9 mouse cellular contexts compared by ENCODE assay signal in genomic region chr13:39923113-39923512, GRCm38 (mm10).
DNase-seq lines count a peak whose midpoint lies in the region; ATAC-seq lines count a peak whose summit lies in the region.
"Had no signal": no experiment of that assay in that cellular context is flagged by ENCODE, and none has a peak within 500 bp of the region (broad histone marks: within the 10 kb centered on the region; RNA-seq: fewer than 3 reads in every experiment).

No protein-coding gene starts in this region.

- H3K4me1 ChIP-seq in forebrain, embryonic 16.5 days (replicated peaks; ENCODE audit: control insufficient read depth, insufficient read depth, low read length) = no peaks in the 10 kb centered on the region
- no peaks in the 10 kb centered on the region for H3K4me1 ChIP-seq in forebrain, embryonic 12.5 days
- H3K4me1 ChIP-seq in neural tube, embryonic 14.5 days (ENCODE audit: control insufficient read depth, insufficient read depth, low read length) = no peaks in the 10 kb centered on the region
- no peaks in the 10 kb centered on the region for H3K4me1 ChIP-seq in intestine, embryonic 16.5 days (ENCODE audit: control insufficient read depth, insufficient read depth, low read length)

- H3K9me3 ChIP-seq in forebrain, embryonic 16.5 days (ENCODE audit: control insufficient read depth, low read length) = no peaks in the 10 kb centered on the region
- H3K9me3 ChIP-seq in forebrain, embryonic 12.5 days = no peaks in the 10 kb centered on the region
- no peaks in the 10 kb centered on the region for H3K9me3 ChIP-seq in neural tube, embryonic 14.5 days (ENCODE audit: control insufficient read depth, low read length)
- no peaks in the 10 kb centered on the region for H3K9me3 ChIP-seq in intestine, embryonic 16.5 days (ENCODE audit: control insufficient read depth, low read length)

- no peak overlapping the region for H3K27ac ChIP-seq in forebrain, embryonic 16.5 days (ENCODE audit: low read length)
- H3K27ac ChIP-seq in forebrain, embryonic 12.5 days = no peak overlapping the region
- H3K27ac ChIP-seq in neural tube, embryonic 14.5 days (ENCODE audit: low read depth, low read length) = no peak overlapping the region
- no peak overlapping the region for H3K27ac ChIP-seq in intestine, embryonic 16.5 days (ENCODE audit: low read length)

- DNase-seq in neural tube, embryonic 10.5 days (ENCODE audit: extremely low spot score, low spot score) = no peak
- peak; percentile 25 to 37 for DNase-seq in right cerebral cortex, postnatal 10 days (ENCODE audit: low spot score in 2 of 2)
- DNase-seq in T-cell, adult 2 months (ENCODE audit: low spot score) = no peak
- no peak for DNase-seq in yolk sac, embryonic 10.5 days (ENCODE audit: low spot score)
- DNase-seq: embryo, embryonic 11 days had no signal

- WGBS in forebrain, embryonic 16.5 days = 51% methylated on average over 9 of the region's 9 CpGs
- WGBS in forebrain, embryonic 12.5 days = 79% methylated on average over 9 of the region's 9 CpGs
- 71% methylated on average over 9 of the region's 9 CpGs for WGBS in neural tube, embryonic 14.5 days
- 51% methylated on average over 9 of the region's 9 CpGs for WGBS in intestine, embryonic 16.5 days

- H3K4me3 ChIP-seq in forebrain, embryonic 16.5 days (replicated peaks; ENCODE audit: low read length) = no peak overlapping the region
- H3K4me3 ChIP-seq in forebrain, embryonic 12.5 days (replicated peaks) = no peak overlapping the region
- H3K4me3 ChIP-seq in neural tube, embryonic 14.5 days (ENCODE audit: low read depth, low read length) = no peak overlapping the region
- H3K4me3 ChIP-seq in intestine, embryonic 16.5 days (ENCODE audit: low read length) = no peak overlapping the region

- no peak overlapping the region for H3K9ac ChIP-seq in forebrain, embryonic 16.5 days (replicated peaks; ENCODE audit: low read depth, low read length)
- no peak overlapping the region for H3K9ac ChIP-seq in forebrain, embryonic 12.5 days
- no peak overlapping the region for H3K9ac ChIP-seq in neural tube, embryonic 14.5 days (replicated peaks; ENCODE audit: low read depth, low read length)
- H3K9ac ChIP-seq in intestine, embryonic 16.5 days (ENCODE audit: low read depth, low read length) = no peak overlapping the region

- no peaks in the 10 kb centered on the region for H3K36me3 ChIP-seq in forebrain, embryonic 16.5 days (ENCODE audit: control insufficient read depth, insufficient read depth)
- no peaks in the 10 kb centered on the region for H3K36me3 ChIP-seq in forebrain, embryonic 12.5 days (replicated peaks)
- H3K36me3 ChIP-seq in neural tube, embryonic 14.5 days (ENCODE audit: control insufficient read depth, insufficient read depth, low read length) = no peaks in the 10 kb centered on the region
- no peaks in the 10 kb centered on the region for H3K36me3 ChIP-seq in intestine, embryonic 16.5 days (ENCODE audit: control insufficient read depth, insufficient read depth, low read length)

- peak overlapping the region; percentile 5; the same call in 1 of the 2 replicates for H3K4me2 ChIP-seq in forebrain, embryonic 16.5 days (ENCODE audit: low read length)
- no peak overlapping the region for H3K4me2 ChIP-seq in forebrain, embryonic 12.5 days
- H3K4me2 ChIP-seq in neural tube, embryonic 14.5 days (ENCODE audit: low read depth, low read length) = no peak overlapping the region
- no peak overlapping the region for H3K4me2 ChIP-seq in intestine, embryonic 16.5 days (ENCODE audit: low read depth, low read length)

- peak; percentile 45; the same call in 1 of the 2 replicates for ATAC-seq in forebrain, embryonic 16.5 days
- no peak for ATAC-seq in forebrain, embryonic 12.5 days (ENCODE audit: low FRiP score)
- peak; percentile 44; the same call in 1 of the 2 replicates for ATAC-seq in neural tube, embryonic 14.5 days (ENCODE audit: low read depth)
- ATAC-seq in intestine, embryonic 16.5 days = 0 out of 2 replicates have a peak, but pooled peaks have one; percentile 31

- H3K27me3 ChIP-seq in forebrain, embryonic 16.5 days (replicated peaks; ENCODE audit: control insufficient read depth, insufficient read depth, low read length) = no peaks in the 10 kb centered on the region
- H3K27me3 ChIP-seq in forebrain, embryonic 12.5 days = no peaks in the 10 kb centered on the region
- H3K27me3 ChIP-seq in neural tube, embryonic 14.5 days (ENCODE audit: control insufficient read depth, insufficient read depth, low read length) = no peaks in the 10 kb centered on the region
- H3K27me3 ChIP-seq in intestine, embryonic 16.5 days (replicated peaks; ENCODE audit: control insufficient read depth, insufficient read depth, low read length) = no peaks in the 10 kb centered on the region

Comparison
In these comparisons a context has a peak if more than half of its experiments do, and no peak if none do; other contexts are left out.
1. DNase-seq: peak in right cerebral cortex, postnatal 10 days (2 of 2); none in neural tube, embryonic 10.5 days (single experiment), T-cell, adult 2 months (single experiment) and yolk sac, embryonic 10.5 days (single experiment).